Mouse (Mus musculus): ENCODE results near the gene Olfr814. TPM values are rescaled to one million over a fixed set of nuclear protein-coding genes. Genes with fewer than 3 reads are reported as not detected.
"Not testable (repeated sequence)": the region's sequence is repeated elsewhere in the genome, so short reads cannot be mapped to it uniquely, and the experiment has no call there.

The Olfr814 gene
- total RNA-seq (2021) = not detected

- DNase-seq = not testable (repeated sequence)
Observed at GRCm38 (mm10) chr10:129879751-129880150, at the start of gene Olfr814. TSS of gene Olfr814 (minus strand) at chr10:129879851.

GRCm38 (mm10) chr10:129915497-129915896, 35.8 kb upstream of the Olfr814 start, which contains the start of gene Olfr816:
TSS of gene Olfr816 (minus strand) at chr10:129915597.
- DNase-seq = no peak

GRCm38 (mm10) chr10:129905767-129906166, 26.1 kb upstream of the Olfr814 start, which contains the start of gene Olfr815:
TSS of gene Olfr815 (minus strand) at chr10:129905867.
- DNase-seq = not testable (repeated sequence)

GRCm38 (mm10) chr10:129885934-129886333, 6.3 kb upstream of the Olfr814 start:
- no peak for DNase-seq

GRCm38 (mm10) chr10:129885496-129885895, 5.8 kb upstream of the Olfr814 start:
- not testable (repeated sequence) for DNase-seq

GRCm38 (mm10) chr10:129855067-129855466, 24.6 kb downstream of the Olfr814 start, which contains the start of gene Olfr813:
TSS of gene Olfr813 (plus strand) at chr10:129855367.
- no peak for DNase-seq

GRCm38 (mm10) chr10:129847343-129847742, 32.3 kb downstream of the Olfr814 start:
- DNase-seq = no peak

- no peak for DNase-seq
Observed at GRCm38 (mm10) chr10:129845994-129846393, 33.7 kb downstream of the Olfr814 start, which contains the start of gene Olfr812. TSS of gene Olfr812 (minus strand) at chr10:129846094.

Other genes starting within 250 kb of the Olfr814 start
- gene Olfr799, start 242.4 kb downstream of the Olfr814 start, total RNA-seq (2021) = not detected
- not detected for gene Olfr800, start 222.2 kb downstream of the Olfr814 start, total RNA-seq (2021)
- not detected for gene Olfr801, start 206.0 kb downstream of the Olfr814 start, total RNA-seq (2021)
- not detected for gene Olfr802, start 191.7 kb downstream of the Olfr814 start, total RNA-seq (2021)
- not detected for gene Olfr803, start 185.6 kb downstream of the Olfr814 start, total RNA-seq (2021)
- not detected for gene Olfr804, start 176.6 kb downstream of the Olfr814 start, total RNA-seq (2021)
- not detected for gene Olfr805, start 150.5 kb downstream of the Olfr814 start, total RNA-seq (2021)
- not detected for gene Olfr806, start 137.9 kb downstream of the Olfr814 start, total RNA-seq (2021)
- not detected for gene Olfr807, start 122.1 kb downstream of the Olfr814 start, total RNA-seq (2021)
- gene Olfr808, start 114.4 kb downstream of the Olfr814 start, total RNA-seq (2021) = not detected
- gene Olfr809, start 105.2 kb downstream of the Olfr814 start, total RNA-seq (2021) = not detected
- gene Olfr810, start 84.9 kb downstream of the Olfr814 start, total RNA-seq (2021) = not detected
- gene Olfr811, start 75.5 kb downstream of the Olfr814 start, total RNA-seq (2021) = not detected
- gene Olfr812, start 33.8 kb downstream of the Olfr814 start, total RNA-seq (2021) = not detected
- gene Olfr813, start 24.5 kb downstream of the Olfr814 start, total RNA-seq (2021) = not detected
- not detected for gene Olfr815, start 26.0 kb upstream of the Olfr814 start, total RNA-seq (2021)
- not detected for gene Olfr816, start 35.7 kb upstream of the Olfr814 start, total RNA-seq (2021)
- not detected for gene Olfr818, start 69.2 kb upstream of the Olfr814 start, total RNA-seq (2021)
- gene Olfr819, start 87.4 kb upstream of the Olfr814 start, total RNA-seq (2021) = not detected
- not detected for gene Olfr247, start 96.3 kb upstream of the Olfr814 start, total RNA-seq (2021)
- not detected for gene Gm10310, start 105.2 kb upstream of the Olfr814 start, total RNA-seq (2021)
- gene Olfr820, start 132.8 kb upstream of the Olfr814 start, total RNA-seq (2021) = not detected
- not detected for gene Olfr821, start 150.5 kb upstream of the Olfr814 start, total RNA-seq (2021)
- gene Olfr822, start 191.4 kb upstream of the Olfr814 start, total RNA-seq (2021) = not detected
- not detected for gene Olfr823, start 235.5 kb upstream of the Olfr814 start, total RNA-seq (2021)

Data from heart, postnatal 4 days (tissue).